Mouse (Mus musculus): ENCODE results near the gene Tbata.

Tbata gene

DNA sequence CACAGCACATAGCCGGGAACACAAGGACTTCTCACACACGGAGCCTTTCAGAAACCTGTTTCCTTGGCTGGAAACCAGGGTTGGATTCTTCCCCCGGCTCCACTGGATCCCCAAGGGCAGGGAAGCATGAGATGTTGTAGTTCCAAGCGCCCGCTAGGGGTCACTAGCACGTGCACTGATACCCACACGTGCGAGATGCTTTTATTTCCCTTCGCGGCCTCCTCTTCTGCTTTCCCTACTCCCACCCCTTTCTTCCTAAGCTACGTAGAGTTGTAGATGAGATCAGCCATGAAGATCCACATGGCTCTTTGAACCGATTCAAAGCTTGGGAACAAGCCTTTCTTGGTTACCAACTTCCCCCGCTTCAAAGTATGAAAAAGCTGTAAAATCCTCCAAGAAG lies 40.0 kb downstream of the Tbata start:
- peak; percentile 72 to 82 for DNase-seq

DNA sequence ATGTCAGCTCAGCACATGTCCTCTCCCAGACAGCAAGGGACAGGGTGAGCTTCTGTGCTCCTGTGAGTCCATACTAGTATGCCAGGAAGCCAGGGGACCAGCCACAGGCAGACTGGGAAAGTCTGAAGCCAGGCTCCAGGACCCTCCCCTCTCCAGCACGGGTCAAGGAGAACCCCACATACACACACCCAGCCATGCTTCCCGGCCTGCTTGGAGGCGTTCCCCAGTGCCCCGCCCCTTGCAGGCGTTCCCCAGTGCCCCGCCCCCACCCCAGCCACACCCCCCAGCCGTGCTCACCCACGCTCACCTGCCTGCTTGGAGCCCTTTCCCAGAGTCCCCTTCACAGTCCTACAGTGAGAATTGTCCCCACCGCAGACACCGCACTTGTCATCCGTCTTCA lies 41.1 kb downstream of the Tbata start:
- no peak for DNase-seq

GRCm38 (mm10) chr10:61215658-61216057 lies 43.9 kb downstream of the Tbata start:
- DNase-seq, result peak in 1 of 2 experiments; percentile 22

GRCm38 (mm10) chr10:61216163-61216562 lies 44.4 kb downstream of the Tbata start:
- no peak for DNase-seq

DNA sequence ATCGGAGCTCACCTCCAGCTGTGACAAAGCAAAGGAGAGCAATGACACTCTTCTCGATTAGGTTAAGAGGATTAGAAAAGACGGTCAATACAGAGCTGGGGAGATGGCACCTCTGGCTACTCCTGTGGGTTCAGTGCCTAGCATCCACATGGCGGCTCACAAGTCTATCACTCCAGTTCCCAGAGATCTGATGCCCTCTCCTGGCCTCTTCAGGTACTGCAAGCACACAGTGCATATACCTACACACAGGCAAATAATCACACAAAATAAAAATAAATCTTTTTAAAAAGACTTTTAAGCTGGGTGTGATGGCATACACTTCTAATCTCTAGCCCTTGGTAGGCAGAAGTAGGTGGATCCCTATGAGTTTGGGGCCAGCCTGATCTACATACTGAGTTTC lies 47.6 kb downstream of the Tbata start:
- no peak for DNase-seq

- no peak for DNase-seq
These were observed 53.9 kb downstream of the Tbata start for GRCm38 (mm10) chr10:61225694-61226093.

GRCm38 (mm10) chr10:61226784-61227396 lies 55.1 kb downstream of the Tbata start:
- no peak for DNase-seq

GRCm38 (mm10) chr10:61231756-61232155 lies 60.0 kb downstream of the Tbata start:
- no peak for DNase-seq

GRCm38 (mm10) chr10:61232858-61233567 lies 61.3 kb downstream of the Tbata start:
- no peak for DNase-seq

DNA sequence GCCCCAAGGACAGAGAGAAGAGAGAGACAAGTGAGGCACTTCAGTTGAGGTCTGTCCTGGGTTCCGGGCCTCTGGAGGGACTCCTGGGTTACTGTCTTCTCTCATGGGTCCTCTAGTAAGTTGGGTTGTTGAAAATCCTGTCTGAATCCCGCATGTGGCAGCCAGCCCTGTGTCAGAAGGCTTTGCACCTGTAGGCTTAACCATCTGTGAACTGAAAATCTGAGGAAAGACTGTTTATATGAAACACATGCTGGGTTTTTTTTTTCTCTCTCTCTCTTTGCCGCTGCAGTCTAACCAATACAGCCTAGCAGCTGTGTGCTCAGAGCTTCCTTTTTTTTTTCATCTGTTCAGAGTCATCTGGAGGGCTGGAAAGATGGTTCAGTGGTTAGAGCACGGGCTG lies 62.6 kb downstream of the Tbata start:
- DNase-seq, result no peak

- DNase-seq, result no peak
These were observed 64.0 kb downstream of the Tbata start for GRCm38 (mm10) chr10:61235677-61236267.

GRCm38 (mm10) chr10:61236683-61237390 lies 65.1 kb downstream of the Tbata start:
- no peak for DNase-seq

DNA sequence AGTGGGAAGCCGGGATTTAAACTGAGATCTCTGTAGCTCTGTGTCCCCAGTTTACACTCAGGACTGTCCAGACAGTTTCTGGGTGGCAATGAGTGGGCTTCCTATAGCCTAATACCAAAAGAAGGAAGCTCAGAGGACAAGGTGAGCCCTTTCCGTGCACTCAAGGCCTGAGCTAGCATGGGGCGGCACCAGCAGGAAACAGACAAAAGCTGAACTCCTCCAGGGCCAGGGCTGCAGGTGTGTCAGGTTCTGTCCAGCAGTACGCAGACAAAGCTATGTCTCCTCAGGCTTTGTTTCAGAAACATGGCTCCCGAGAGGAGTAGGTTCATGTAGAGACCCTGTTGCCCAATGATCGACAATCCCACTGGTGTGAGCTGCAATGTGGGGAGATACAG lies 65.6 kb downstream of the Tbata start:
- no peak for DNase-seq
